Mouse (Mus musculus) heart, postnatal 0 days (tissue): ENCODE results near the gene Enc1.

Experiments used
- CTCF ChIP-seq: IDR thresholded peaks from 2 replicates; pipeline ENCODE4 v1.5.1; 2016; ENCODE audit warnings: antibody characterized with exemption, control low read depth, low read depth
- EP300 ChIP-seq: IDR thresholded peaks from 2 replicates; pipeline ENCODE4 v1.6.1; 2016; ENCODE audit warnings: antibody characterized with exemption, low read depth

DNA sequence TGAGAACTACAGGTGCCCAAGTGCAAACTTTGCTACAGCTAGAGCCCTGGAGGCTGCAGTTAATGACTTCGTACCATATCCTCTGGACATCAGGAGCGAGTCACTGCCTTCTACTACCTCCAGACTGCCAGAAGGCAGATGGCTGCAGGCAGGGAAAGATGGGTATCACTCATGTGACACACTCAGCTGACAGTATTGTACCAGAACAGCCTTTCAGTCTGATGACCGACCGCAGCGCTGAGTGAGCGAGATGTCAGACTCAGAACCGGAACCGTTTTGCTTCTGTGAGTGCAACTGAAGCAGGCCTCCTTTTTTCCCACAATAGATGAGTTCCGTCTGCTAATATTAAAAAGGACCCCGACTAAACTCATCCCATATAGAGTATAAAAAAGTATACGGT, 48.3 kb upstream of the Enc1 start:
- no peak for TF ChIP-seq CTCF
- TF ChIP-seq EP300, result no peak
